12 mouse cellular contexts compared by ENCODE assay signal in the genomic region with DNA sequence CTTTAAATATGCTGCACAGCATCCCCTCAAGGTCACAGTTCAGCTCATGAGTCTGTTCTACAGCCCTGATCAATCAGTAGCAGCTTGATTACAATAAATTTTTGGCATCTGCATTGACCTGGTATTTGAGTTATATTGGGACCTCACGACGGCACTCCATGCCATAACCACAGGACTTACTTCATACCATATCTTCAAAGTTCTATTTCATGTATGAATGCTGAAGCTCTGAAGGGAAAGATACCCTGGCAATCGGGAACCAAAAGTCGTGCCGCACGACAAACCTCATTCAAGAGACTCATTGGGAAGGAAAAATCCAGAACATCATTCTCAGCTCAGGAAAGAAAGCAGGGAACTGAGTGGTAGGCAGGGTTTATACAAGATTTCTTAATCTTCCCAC. TPM values are rescaled to one million over a fixed set of nuclear protein-coding genes. Genes with fewer than 3 reads are reported as not detected.
A peak's percentile ranks its signal among the peaks of the same experiment; 100 is the strongest.
DNase-seq lines count a peak whose midpoint lies in the region; ATAC-seq and TF ChIP-seq lines count a peak whose summit lies in the region.
"Had no signal": no experiment of that assay in that cellular context is flagged by ENCODE, and none has a peak within 500 bp of the region (broad histone marks: within the 10 kb centered on the region; RNA-seq: fewer than 3 reads in every experiment).

No protein-coding gene starts in this region.

- H3K36me3 ChIP-seq in stomach, embryonic 16.5 days (ENCODE audit: control insufficient read depth, insufficient read depth, low read length) = peaks cover 18% of the 10 kb centered on the region
- peaks cover 7% of the 10 kb centered on the region; the same call in 1 of the 2 replicates for H3K36me3 ChIP-seq in stomach, postnatal 0 days (ENCODE audit: control insufficient read depth, insufficient read depth, low read length)
- peaks cover 17% of the 10 kb centered on the region for H3K36me3 ChIP-seq in neural tube, embryonic 15.5 days

- H3K4me1 ChIP-seq in stomach, embryonic 16.5 days (ENCODE audit: control insufficient read depth, insufficient read depth, low read length) = peaks cover 20% of the 10 kb centered on the region
- peaks cover 8% of the 10 kb centered on the region for H3K4me1 ChIP-seq in stomach, postnatal 0 days (replicated peaks; ENCODE audit: control insufficient read depth, insufficient read depth)
- H3K4me1 ChIP-seq in neural tube, embryonic 15.5 days = peaks cover 33% of the 10 kb centered on the region

- H3K4me2 ChIP-seq in stomach, embryonic 16.5 days (ENCODE audit: low read depth, low read length) = peak overlapping the region; percentile 75; the same call in 1 of the 2 replicates
- no peak overlapping the region; the same call in 1 of the 2 replicates for H3K4me2 ChIP-seq in stomach, postnatal 0 days (replicated peaks; ENCODE audit: low read depth)
- H3K4me2 ChIP-seq in neural tube, embryonic 15.5 days = peak overlapping the region; percentile 89

- peak overlapping the region; percentile 95; the same call in 1 of the 2 replicates for H3K27ac ChIP-seq in stomach, embryonic 16.5 days (ENCODE audit: low read length)
- no peak overlapping the region for H3K27ac ChIP-seq in stomach, postnatal 0 days (replicated peaks)
- peak overlapping the region; percentile 97 for H3K27ac ChIP-seq in neural tube, embryonic 15.5 days (replicated peaks)

- no peak for ATAC-seq in stomach, embryonic 16.5 days (ENCODE audit: insufficient read depth, low FRiP score)
- ATAC-seq in stomach, postnatal 0 days (ENCODE audit: low FRiP score, low TSS enrichment) = no peak
- ATAC-seq in neural tube, embryonic 15.5 days (ENCODE audit: low FRiP score) = no peak

- no peak overlapping the region for H3K9ac ChIP-seq in stomach, embryonic 16.5 days (ENCODE audit: low read length)
- H3K9ac ChIP-seq in stomach, postnatal 0 days (ENCODE audit: low read length) = no peak overlapping the region
- no peak overlapping the region for H3K9ac ChIP-seq in neural tube, embryonic 15.5 days (replicated peaks)

- H3K9me3 ChIP-seq in stomach, embryonic 16.5 days (replicated peaks; ENCODE audit: control insufficient read depth, low read length) = no peaks in the 10 kb centered on the region
- no peaks in the 10 kb centered on the region for H3K9me3 ChIP-seq in stomach, postnatal 0 days (ENCODE audit: control insufficient read depth, low read length)
- H3K9me3 ChIP-seq in neural tube, embryonic 15.5 days (replicated peaks) = no peaks in the 10 kb centered on the region

- no peak for TF ChIP-seq EP300 in stomach, postnatal 0 days (optimal IDR thresholded peaks at IDR 0.05)

- H3K4me3 ChIP-seq in stomach, embryonic 16.5 days (replicated peaks; ENCODE audit: low read length) = no peak overlapping the region
- no peak overlapping the region for H3K4me3 ChIP-seq in stomach, postnatal 0 days (ENCODE audit: low read depth, low read length)
- H3K4me3 ChIP-seq in neural tube, embryonic 15.5 days (replicated peaks) = peak overlapping the region; percentile 90

- no peaks in the 10 kb centered on the region for H3K27me3 ChIP-seq in stomach, embryonic 16.5 days (ENCODE audit: control insufficient read depth, insufficient read depth, low read length)
- no peaks in the 10 kb centered on the region for H3K27me3 ChIP-seq in stomach, postnatal 0 days (ENCODE audit: control insufficient read depth, insufficient read depth, low read length)
- 0 out of 2 replicates have a peak, but pooled peaks cover 4% of the 10 kb centered on the region for H3K27me3 ChIP-seq in neural tube, embryonic 15.5 days (replicated peaks)

- WGBS in stomach, embryonic 16.5 days = 96% methylated on average over 6 of the region's 6 CpGs
- 98% methylated on average over 6 of the region's 6 CpGs for WGBS in stomach, postnatal 0 days
- 99% methylated on average over 6 of the region's 6 CpGs for WGBS in neural tube, embryonic 15.5 days

- peak; percentile 41 for DNase-seq in cerebellum, adult 9-11 months
- DNase-seq in cerebellum, postnatal 10 days = no peak
- DNase-seq in kidney, adult 9 months = peak; percentile 6
- no peak for DNase-seq in kidney, postnatal 10 days
- DNase-seq in stomach, postnatal 0 days (ENCODE audit: low spot score) = no peak
- DNase-seq in right cerebral cortex, postnatal 14 days = no peak
- DNase-seq: adrenal gland, adult 8-10 months; B cell, adult 2 months had no signal

- no peak for TF ChIP-seq CTCF in stomach, postnatal 0 days (IDR thresholded peaks at IDR 0.05; ENCODE audit: low read depth)

RNA-seq across cellular contexts. Expression of a gene that starts 1.4 kb away (rescaled TPM):
- 44.6 and 45.4 TPM in 2 replicates for polyA plus RNA-seq in stomach, embryonic 16.5 days (2015; fragmentation: Nextera tagmentation; extraction: Ambion mirVana)
- 19.1 and 22.7 TPM in 2 replicates for polyA plus RNA-seq in stomach, postnatal 0 days (2015; fragmentation: Nextera tagmentation; extraction: Ambion mirVana)
- 46.3 and 46.5 TPM in 2 replicates for polyA plus RNA-seq in neural tube, embryonic 15.5 days (2015; fragmentation: Nextera tagmentation; extraction: Ambion mirVana)

RNA-seq across cellular contexts. Expression of a gene that starts 24.6 kb away (rescaled TPM):
- 0.18 and 0.20 TPM in 2 replicates for polyA plus RNA-seq in stomach, embryonic 16.5 days (2015; fragmentation: Nextera tagmentation; extraction: Ambion mirVana)
- polyA plus RNA-seq in stomach, postnatal 0 days (2015; fragmentation: Nextera tagmentation; extraction: Ambion mirVana) = not detected in 2 replicates
- polyA plus RNA-seq in neural tube, embryonic 15.5 days (2015; fragmentation: Nextera tagmentation; extraction: Ambion mirVana) = not detected in 2 replicates
- polyA plus RNA-seq: G1E; limb, embryonic 11.5 days had no signal

Comparison
In these comparisons a context has a peak if more than half of its experiments do, and no peak if none do; other contexts are left out.
1. DNase-seq: peak in cerebellum, adult 9-11 months (single experiment) and kidney, adult 9 months (single experiment); none in cerebellum, postnatal 10 days (0 of 2), kidney, postnatal 10 days (single experiment), stomach, postnatal 0 days (single experiment) and right cerebral cortex, postnatal 14 days (single experiment).